Mouse (Mus musculus): ENCODE data around the gene Slc25a29. TPM values are rescaled to one million over a fixed set of nuclear protein-coding genes. Genes with fewer than 3 reads are reported as not detected.
A peak's percentile ranks its signal among the peaks of the same experiment; 100 is the strongest.

Gene Slc25a29
- polyA plus RNA-seq, 1 experiment = 0.02 TPM

DNA sequence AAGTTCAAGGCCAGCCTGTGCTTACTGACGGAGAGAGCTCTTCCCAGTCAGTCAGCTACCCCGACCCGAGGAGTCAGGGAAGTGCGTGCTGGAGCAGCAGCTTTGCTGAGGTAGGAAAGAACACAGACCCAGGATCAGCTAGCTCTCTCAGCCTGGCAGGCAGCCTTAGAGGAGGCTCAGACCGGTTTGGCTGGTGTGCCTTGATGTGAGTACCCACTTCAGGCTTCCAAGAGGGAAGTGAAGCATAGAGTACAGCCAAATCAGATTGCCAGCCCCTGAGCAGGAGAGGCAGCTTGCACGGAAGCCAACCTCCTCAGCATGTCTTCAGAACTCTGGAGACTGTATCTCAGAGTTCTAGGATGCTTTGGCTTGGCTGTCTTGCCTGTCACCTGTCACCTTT is 5.5 kb upstream of the Slc25a29 start:
- H3K9me3 ChIP-seq (ENCODE audit: control insufficient read depth, low read length) = no peaks in the 10 kb centered on the region
- H3K4me1 ChIP-seq (ENCODE audit: control insufficient read depth) = peaks cover 37% of the 10 kb centered on the region
- TF ChIP-seq GATA1 (IDR thresholded peaks at IDR 0.05; ENCODE audit: low read length) = no peak
- no peak for TF ChIP-seq TAL1 (IDR thresholded peaks at IDR 0.05; ENCODE audit: low read length)
- H3K27me3 ChIP-seq (ENCODE audit: control insufficient read depth) = no peaks in the 10 kb centered on the region
- H3K4me3 ChIP-seq (replicated peaks) = no peak overlapping the region
- H3K36me3 ChIP-seq (ENCODE audit: control insufficient read depth) = peaks cover 19% of the 10 kb centered on the region

DNA sequence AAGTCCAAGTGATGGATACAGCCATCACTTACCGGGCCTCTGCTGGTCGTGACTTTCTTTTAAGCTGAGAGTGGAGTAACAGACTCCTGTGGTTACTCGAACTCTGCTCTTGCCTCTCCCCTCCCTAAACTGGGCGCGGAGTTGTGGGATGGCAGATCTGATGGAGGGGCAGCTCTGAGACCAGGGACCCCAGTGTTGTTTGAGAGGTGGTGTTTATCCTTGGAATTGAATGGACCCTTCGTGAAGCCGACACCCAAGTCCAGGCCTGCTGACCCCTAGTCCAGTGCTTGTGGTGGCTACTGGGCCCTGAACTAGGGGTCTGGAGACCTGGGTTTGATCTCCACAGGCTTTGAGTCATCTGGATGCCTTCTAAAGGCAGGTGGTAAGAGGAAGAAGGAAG is 1.0 kb upstream of the Slc25a29 start:
- Histone ChIP-seq H3K27me3 (ENCODE audit: control insufficient read depth) (peaks cover 6% of the 10 kb centered on the region), H3K36me3 (ENCODE audit: control insufficient read depth) (peaks cover 9% of the 10 kb centered on the region), H3K4me1 (ENCODE audit: control insufficient read depth) (peaks cover 34% of the 10 kb centered on the region), H3K9me3 (ENCODE audit: control insufficient read depth, low read length) (no peaks in the 10 kb centered on the region), H3K4me3 (replicated peaks) (peak overlapping the region; percentile 71)
- no peak for TF ChIP-seq GATA1 (IDR thresholded peaks at IDR 0.05; ENCODE audit: low read length)

DNA sequence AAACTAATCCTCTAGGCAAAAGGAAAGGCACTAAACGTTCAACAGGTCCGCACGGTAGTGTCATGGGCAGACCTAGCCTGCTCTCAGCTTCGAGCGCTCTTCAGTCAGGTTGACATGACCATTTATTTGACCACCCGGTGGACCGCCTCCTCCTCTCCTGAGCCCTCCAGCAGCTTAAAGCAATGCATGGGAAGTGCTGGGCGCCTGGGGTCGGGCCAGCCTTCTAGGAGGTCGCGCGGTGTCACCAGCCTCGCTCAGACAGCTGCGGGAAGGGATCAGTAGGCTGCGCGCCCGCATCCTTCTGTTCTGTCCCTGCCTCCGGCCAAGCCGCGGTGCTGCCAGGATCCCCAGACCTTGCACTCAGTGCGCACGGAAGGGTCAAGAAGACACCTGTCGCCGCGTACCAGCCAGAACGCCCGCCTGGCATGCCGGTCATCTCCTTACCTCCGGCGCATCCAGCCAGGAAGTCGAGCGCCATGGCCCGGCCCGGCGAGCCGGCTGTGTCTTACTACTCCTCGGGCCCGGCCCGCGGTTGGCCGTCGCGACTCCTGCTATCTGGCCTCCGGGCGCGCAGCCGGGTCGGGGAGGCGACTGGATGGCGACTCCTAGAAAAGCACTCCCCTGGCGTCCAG is 359 bp downstream of the Slc25a29 start:
- H3K4me1 ChIP-seq (ENCODE audit: control insufficient read depth) = peaks cover 34% of the 10 kb centered on the region

DNA sequence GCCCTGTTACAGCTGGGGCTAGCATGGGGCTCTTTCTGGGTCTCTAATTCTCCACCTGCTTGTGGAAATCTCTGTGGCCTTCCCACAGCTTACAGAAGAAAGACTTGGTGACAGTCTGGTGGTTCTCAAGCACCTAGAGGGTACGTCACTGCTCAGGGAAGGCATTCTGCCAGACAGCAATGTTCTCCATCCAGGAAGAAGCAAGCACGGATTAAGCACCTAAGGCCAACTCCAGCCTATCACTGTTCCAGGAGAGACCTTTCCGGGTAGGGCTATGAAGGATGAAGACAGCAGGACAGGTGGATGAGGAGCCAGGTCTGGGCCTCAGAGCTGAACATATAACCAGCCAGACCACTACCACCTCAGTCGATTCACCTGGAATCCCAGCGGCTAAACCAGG is 897 bp downstream of the Slc25a29 start:
- peaks cover 34% of the 10 kb centered on the region for H3K4me1 ChIP-seq (ENCODE audit: control insufficient read depth)
- peaks cover 3% of the 10 kb centered on the region for H3K36me3 ChIP-seq (ENCODE audit: control insufficient read depth)
- H3K9me3 ChIP-seq (ENCODE audit: control insufficient read depth, low read length) = no peaks in the 10 kb centered on the region
- TF ChIP-seq GATA1 (IDR thresholded peaks at IDR 0.05; ENCODE audit: low read length) (no peak), TAL1 (IDR thresholded peaks at IDR 0.05; ENCODE audit: low read length) (no peak)
- peaks cover 6% of the 10 kb centered on the region for H3K27me3 ChIP-seq (ENCODE audit: control insufficient read depth)
- peak overlapping the region; percentile 71 for H3K4me3 ChIP-seq (replicated peaks)

More for the DNA sequence above, 359 bp downstream of the Slc25a29 start:
- Histone ChIP-seq H3K36me3 (ENCODE audit: control insufficient read depth) (peaks cover 3% of the 10 kb centered on the region), H3K4me3 (replicated peaks) (peak overlapping the region; percentile 71), H3K27me3 (ENCODE audit: control insufficient read depth) (peaks cover 6% of the 10 kb centered on the region), H3K9me3 (ENCODE audit: control insufficient read depth, low read length) (no peaks in the 10 kb centered on the region)
- TF ChIP-seq GATA1 (IDR thresholded peaks at IDR 0.05; ENCODE audit: low read length) (no peak), TAL1 (IDR thresholded peaks at IDR 0.05; ENCODE audit: low read length) (no peak)

DNA sequence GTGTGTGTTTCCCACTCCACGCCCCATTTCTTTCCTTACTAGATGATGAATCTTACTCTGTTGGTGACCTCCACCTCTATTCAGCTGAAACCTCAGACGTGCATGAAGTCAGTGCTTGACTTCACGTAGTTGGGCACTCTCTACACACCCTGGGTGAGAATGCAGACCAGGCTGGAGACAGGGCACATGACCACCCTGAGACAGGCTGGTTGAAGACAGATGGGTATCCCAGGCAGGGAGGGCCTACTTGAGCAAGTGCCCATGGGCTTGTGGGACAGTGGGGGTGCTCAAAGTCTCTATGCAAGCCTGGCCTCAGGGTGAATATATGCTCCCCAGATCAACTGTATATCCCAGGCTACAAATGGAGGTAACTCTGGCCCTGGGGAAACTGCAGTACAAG is 1.3 kb downstream of the Slc25a29 start:
- H3K27me3 ChIP-seq (ENCODE audit: control insufficient read depth) = peaks cover 6% of the 10 kb centered on the region
- TF ChIP-seq GATA1 (IDR thresholded peaks at IDR 0.05; ENCODE audit: low read length) (no peak), TAL1 (IDR thresholded peaks at IDR 0.05; ENCODE audit: low read length) (no peak)
- peaks cover 3% of the 10 kb centered on the region for H3K36me3 ChIP-seq (ENCODE audit: control insufficient read depth)
- H3K4me1 ChIP-seq (ENCODE audit: control insufficient read depth) = peaks cover 34% of the 10 kb centered on the region
- no peaks in the 10 kb centered on the region for H3K9me3 ChIP-seq (ENCODE audit: control insufficient read depth, low read length)
- no peak overlapping the region for H3K4me3 ChIP-seq (replicated peaks)

DNA sequence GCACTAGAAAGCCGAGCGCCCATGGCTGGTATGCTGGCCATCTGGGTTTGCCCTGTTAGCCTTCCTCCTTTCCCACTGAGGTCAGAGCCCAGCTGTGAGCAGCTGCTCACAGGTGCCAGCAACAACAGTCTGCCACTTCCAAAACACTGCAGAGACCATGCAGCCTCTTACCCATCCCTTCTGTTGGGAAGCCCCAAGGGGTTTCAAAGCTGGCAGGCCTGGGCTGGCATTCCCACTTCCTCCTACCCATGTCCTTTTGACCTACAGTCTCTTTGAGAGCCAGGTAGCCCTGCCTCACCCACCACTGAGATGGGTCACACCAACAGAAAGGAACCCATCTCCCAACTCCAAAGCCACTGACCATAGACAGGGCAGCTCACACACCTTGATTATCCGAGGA is 2.3 kb downstream of the Slc25a29 start:
- TF ChIP-seq GATA1 (IDR thresholded peaks at IDR 0.05; ENCODE audit: low read length) = no peak
- no peak for TF ChIP-seq TAL1 (IDR thresholded peaks at IDR 0.05; ENCODE audit: low read length)
- H3K4me1 ChIP-seq (ENCODE audit: control insufficient read depth) = peaks cover 34% of the 10 kb centered on the region
- H3K27me3 ChIP-seq (ENCODE audit: control insufficient read depth) = peaks cover 6% of the 10 kb centered on the region
- no peak overlapping the region for H3K4me3 ChIP-seq (replicated peaks)
- peaks cover under 1% of the 10 kb centered on the region; the same call in 1 of the 2 replicates for H3K9me3 ChIP-seq (ENCODE audit: control insufficient read depth, low read length)
- peaks cover 3% of the 10 kb centered on the region for H3K36me3 ChIP-seq (ENCODE audit: control insufficient read depth)

DNA sequence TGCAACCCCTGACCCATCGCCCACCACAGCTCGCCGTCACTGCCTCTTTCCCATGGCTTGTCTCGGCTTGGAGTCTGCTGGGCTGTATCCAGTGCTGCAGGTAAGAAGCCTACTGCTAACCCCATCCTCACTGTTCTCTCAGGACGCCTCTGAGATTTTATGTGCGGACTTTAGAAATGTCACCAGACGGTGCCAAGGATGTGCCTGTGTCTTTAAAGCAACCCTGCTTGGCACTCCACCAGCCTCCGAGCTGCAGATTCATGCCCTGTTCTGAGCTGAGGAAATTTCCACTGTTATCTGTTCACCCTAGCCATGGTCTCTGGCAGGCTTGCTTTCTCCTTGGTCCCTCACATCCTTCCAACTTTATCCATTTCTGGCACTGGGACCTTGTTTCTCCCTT is 2.8 kb downstream of the Slc25a29 start:
- Histone ChIP-seq H3K27me3 (ENCODE audit: control insufficient read depth) (peaks cover 6% of the 10 kb centered on the region), H3K4me3 (replicated peaks) (no peak overlapping the region), H3K9me3 (ENCODE audit: control insufficient read depth, low read length) (peaks cover 6% of the 10 kb centered on the region), H3K36me3 (ENCODE audit: control insufficient read depth) (peaks cover 4% of the 10 kb centered on the region), H3K4me1 (ENCODE audit: control insufficient read depth) (peaks cover 32% of the 10 kb centered on the region)
- TF ChIP-seq GATA1 (IDR thresholded peaks at IDR 0.05; ENCODE audit: low read length) (no peak), TAL1 (IDR thresholded peaks at IDR 0.05; ENCODE audit: low read length) (no peak)

DNA sequence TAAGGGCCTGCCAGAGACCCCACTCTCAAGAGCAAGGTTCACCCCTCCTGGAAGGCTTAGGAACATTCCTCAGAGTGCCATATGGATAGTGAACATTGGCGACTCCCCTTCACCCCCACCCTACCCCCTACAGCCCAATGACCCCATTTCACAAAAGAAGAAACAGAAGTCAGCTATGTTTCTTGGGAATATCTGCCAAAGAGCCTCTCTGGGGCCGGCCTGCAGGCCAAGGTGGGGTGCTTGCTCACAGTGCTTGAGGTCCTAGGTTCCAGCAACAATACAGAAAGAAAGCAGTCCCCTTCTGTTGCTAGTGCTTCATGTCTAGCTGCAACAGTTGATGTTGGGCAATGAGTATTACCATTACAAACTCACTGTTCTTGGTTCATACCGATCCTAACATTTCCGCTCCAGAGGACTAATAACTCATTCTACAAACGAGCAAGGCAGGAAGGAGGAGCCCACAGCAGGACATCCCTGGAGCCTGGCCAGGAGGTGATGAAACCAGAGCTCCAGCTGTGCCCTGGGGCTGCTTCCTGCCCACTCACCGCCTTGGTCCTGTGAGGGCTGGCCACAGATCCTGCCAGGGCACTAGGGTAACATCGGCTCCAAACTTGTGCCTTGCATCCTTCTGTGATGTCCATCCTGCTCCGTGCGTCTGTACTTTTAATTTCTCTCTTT is 3.6 kb downstream of the Slc25a29 start:
- H3K9me3 ChIP-seq (ENCODE audit: control insufficient read depth, low read length) = peaks cover 12% of the 10 kb centered on the region
- H3K4me1 ChIP-seq (ENCODE audit: control insufficient read depth) = peaks cover 26% of the 10 kb centered on the region
- no peak overlapping the region for H3K4me3 ChIP-seq (replicated peaks)
- peaks cover 6% of the 10 kb centered on the region for H3K27me3 ChIP-seq (ENCODE audit: control insufficient read depth)
- peaks cover 12% of the 10 kb centered on the region for H3K36me3 ChIP-seq (ENCODE audit: control insufficient read depth)
- TF ChIP-seq TAL1 (IDR thresholded peaks at IDR 0.05; ENCODE audit: low read length) (no peak), GATA1 (IDR thresholded peaks at IDR 0.05; ENCODE audit: low read length) (no peak)

DNA sequence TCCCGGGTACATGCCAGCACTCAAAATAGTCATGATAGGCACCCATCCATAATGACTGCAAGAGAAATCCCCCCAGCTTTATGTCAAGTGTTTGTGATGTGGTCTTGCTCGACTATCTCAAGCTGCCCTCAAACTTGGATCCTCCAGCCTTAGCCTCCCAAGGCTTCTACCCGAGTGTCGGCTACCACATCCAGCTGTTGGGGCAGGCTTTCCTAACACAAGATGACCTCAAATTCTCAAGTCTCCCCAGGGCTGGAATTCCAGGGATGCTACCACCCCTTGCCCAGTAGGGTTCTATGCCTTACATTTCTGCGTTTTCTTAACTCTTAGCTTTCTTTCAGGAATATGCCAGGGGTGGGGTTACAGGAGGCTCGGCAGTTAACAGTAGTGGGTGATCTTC is 5.3 kb downstream of the Slc25a29 start:
- H3K36me3 ChIP-seq (ENCODE audit: control insufficient read depth) = peaks cover 23% of the 10 kb centered on the region
- TF ChIP-seq GATA1 (IDR thresholded peaks at IDR 0.05; ENCODE audit: low read length) (no peak), TAL1 (IDR thresholded peaks at IDR 0.05; ENCODE audit: low read length) (no peak)
- H3K4me1 ChIP-seq (ENCODE audit: control insufficient read depth) = peaks cover 9% of the 10 kb centered on the region
- H3K27me3 ChIP-seq (ENCODE audit: control insufficient read depth) = peaks cover 6% of the 10 kb centered on the region
- peaks cover 17% of the 10 kb centered on the region for H3K9me3 ChIP-seq (ENCODE audit: control insufficient read depth, low read length)
- H3K4me3 ChIP-seq (replicated peaks) = no peak overlapping the region
